Mouse (Mus musculus) CH12.LX (cell line): ENCODE results near the gene Ubald2. TPM values are rescaled to one million over a fixed set of nuclear protein-coding genes. Genes with fewer than 3 reads are reported as not detected.
"Not testable (repeated sequence)": the region's sequence is repeated elsewhere in the genome, so short reads cannot be mapped to it uniquely, and the experiment has no call there.

Experiments used
- DNase-seq: peaks from one replicate; pipeline ENCODE4 v3.0.0-alpha.2; 2013; ENCODE audit errors: extremely low read depth
- H3K27ac ChIP-seq: 2 replicates; pipeline ENCODE4 v1.5.1; 2012; ENCODE audit warnings: low read depth, mild to moderate bottlenecking, control low read depth, moderate library complexity; ENCODE audit not compliant: insufficient read depth
- H3K27me3 ChIP-seq: replicated peaks from 2 replicates; pipeline ENCODE3; 2012; ENCODE audit warnings: inconsistent platforms
- H3K36me3 ChIP-seq, 2 experiments: replicated peaks in 1 of 2; 2 replicates each; pipeline versions ENCODE3 to v1.6.1; 2012; ENCODE audit warnings: inconsistent platforms in 1 of 2, low read length in 1 of 2, mild to moderate bottlenecking in 1 of 2, mixed read lengths in 1 of 2, moderate library complexity in 1 of 2; ENCODE audit not compliant: control insufficient read depth in 1 of 2, insufficient read depth in 1 of 2
- H3K4me1 ChIP-seq, 2 experiments: 2 replicates each; pipeline ENCODE4 v1.6.1; 2012; ENCODE audit warnings: inconsistent platforms in 1 of 2, moderate library complexity in 1 of 2; ENCODE audit not compliant: insufficient read depth in 2 of 2, control insufficient read depth in 1 of 2
- H3K4me2 ChIP-seq: 2 replicates; pipeline ENCODE4 v1.6.1; 2012; ENCODE audit warnings: low read depth, mild to moderate bottlenecking, control low read depth; ENCODE audit not compliant: poor library complexity, insufficient read depth, severe bottlenecking
- H3K4me3 ChIP-seq, 3 experiments: fragments of 150-350 bp in 1 of 3; sonication (generic) in 1 of 3; replicated peaks in 1 of 3; 2 replicates each; pipeline versions ENCODE3 to v1.5.1; 2011 to 2012; ENCODE audit warnings: low read depth in 2 of 3, low read length in 2 of 3, mild to moderate bottlenecking in 2 of 3, moderate library complexity in 2 of 3, control low read depth in 1 of 3, improper control_type of control experiment in 1 of 3, inconsistent platforms in 1 of 3, mixed read lengths in 1 of 3; ENCODE audit not compliant: poor library complexity in 1 of 3
- H3K79me2 ChIP-seq: replicated peaks from 2 replicates; pipeline ENCODE4 v1.6.1; 2012; ENCODE audit warnings: mild to moderate bottlenecking, moderate library complexity; ENCODE audit not compliant: control insufficient read depth, poor library complexity, insufficient read depth, severe bottlenecking; ENCODE audit errors: extremely low read depth
- H3K9ac ChIP-seq: 2 replicates; pipeline ENCODE4 v1.6.1; 2012; ENCODE audit warnings: low read depth, mild to moderate bottlenecking, control low read depth, moderate library complexity; ENCODE audit not compliant: insufficient read depth
- H3K9me3 ChIP-seq: replicated peaks from 2 replicates; pipeline ENCODE3; 2012; ENCODE audit warnings: low read length, inconsistent platforms, mixed read lengths
- CHD2 ChIP-seq: IDR thresholded peaks from 2 replicates; pipeline ENCODE4 v1.6.1; 2011; ENCODE audit warnings: low read length, improper control_type of control experiment
- ELF1 ChIP-seq: IDR thresholded peaks from 2 replicates; pipeline ENCODE4 v1.6.1; 2014; ENCODE audit warnings: low read depth, mild to moderate bottlenecking, inconsistent platforms, low read length, improper control_type of control experiment
- EP300 ChIP-seq: IDR thresholded peaks from 2 replicates; pipeline ENCODE4 v1.6.1; 2011; ENCODE audit warnings: low read length, improper control_type of control experiment
- ETS1 ChIP-seq: conservative IDR thresholded peaks from 2 replicates; pipeline ENCODE4 v1.6.1; 2012; ENCODE audit warnings: low read depth, mild to moderate bottlenecking, inconsistent platforms, low read length, improper control_type of control experiment, moderate library complexity
- GABPA ChIP-seq: IDR thresholded peaks from 2 replicates; pipeline ENCODE4 v1.6.1; 2012; ENCODE audit warnings: low read depth, low read length, improper control_type of control experiment, inconsistent platforms; ENCODE audit not compliant: insufficient replicate concordance
- MEF2A ChIP-seq: IDR thresholded peaks from 2 replicates; pipeline ENCODE4 v1.6.1; 2014; ENCODE audit warnings: low read depth, mild to moderate bottlenecking, inconsistent platforms, low read length, improper control_type of control experiment, borderline replicate concordance
- MXI1 ChIP-seq: IDR thresholded peaks from 2 replicates; pipeline ENCODE4 v1.6.1; 2011; ENCODE audit warnings: mild to moderate bottlenecking, low read depth, low read length, improper control_type of control experiment
- NELFE ChIP-seq: IDR thresholded peaks from 2 replicates; pipeline ENCODE4 v1.6.1; 2011; ENCODE audit warnings: low read depth, low read length, improper control_type of control experiment
- SMC3 ChIP-seq: IDR thresholded peaks from 2 replicates; pipeline ENCODE4 v1.6.1; 2011; ENCODE audit warnings: low read depth, low read length, improper control_type of control experiment
- TBP ChIP-seq: conservative IDR thresholded peaks from 2 replicates; pipeline ENCODE4 v1.6.1; 2011; ENCODE audit warnings: low read depth, low read length, improper control_type of control experiment
- USF1 ChIP-seq: IDR thresholded peaks from 2 replicates; pipeline ENCODE4 v1.6.1; 2014; ENCODE audit warnings: low read depth, mild to moderate bottlenecking, inconsistent platforms, low read length, improper control_type of control experiment
- USF2 ChIP-seq: conservative IDR thresholded peaks from 2 replicates; pipeline ENCODE4 v1.6.1; 2011; ENCODE audit warnings: low read depth, low read length, improper control_type of control experiment
- ZNF384 ChIP-seq: IDR thresholded peaks from 2 replicates; pipeline ENCODE4 v1.6.1; 2012; ENCODE audit warnings: low read depth, low read length, improper control_type of control experiment, inconsistent platforms
- dilution Hi-C: fragments of 300-500 bp; cut with MboI; formaldehyde crosslinking; loops from 2 replicates; pipeline ENCODE4 v1.14.3; 2020; ENCODE audit warnings: low sequenced_read_pairs; ENCODE audit not compliant: extremely low pct_unique_long_range_greater_than_20kb, extremely low pct_ligation_motif_present
- in situ Hi-C: fragments of 300-500 bp; cut with MboI; formaldehyde crosslinking; loops from 3 replicates; pipeline ENCODE4 v1.14.3; 2019; ENCODE audit warnings: low sequenced_read_pairs, low pct_ligation_motif_present, low pct_unique_long_range_greater_than_20kb, mixed read lengths
- polyA plus RNA-seq: library from polyadenylated mRNA; unstranded; fragments of >175 nt; gene quantifications from 2 replicates; pipeline ENCODE4 v1.2.1, GENCODE M21; 2012; ENCODE audit warnings: low read depth; ENCODE audit not compliant: insufficient read length
- total RNA-seq, 2 experiments: library from RNA; depleted of rRNA; stranded (reverse); fragments of 300-350 nt in 1 of 2; fragments of >200 nt in 1 of 2; gene quantifications; 2 replicates each; pipeline ENCODE4 v1.2.3; 2012 to 2014

Ubald2 gene
- total and polyA plus RNA-seq, 3 experiments = 228 to 436 (median 336) TPM

DNA sequence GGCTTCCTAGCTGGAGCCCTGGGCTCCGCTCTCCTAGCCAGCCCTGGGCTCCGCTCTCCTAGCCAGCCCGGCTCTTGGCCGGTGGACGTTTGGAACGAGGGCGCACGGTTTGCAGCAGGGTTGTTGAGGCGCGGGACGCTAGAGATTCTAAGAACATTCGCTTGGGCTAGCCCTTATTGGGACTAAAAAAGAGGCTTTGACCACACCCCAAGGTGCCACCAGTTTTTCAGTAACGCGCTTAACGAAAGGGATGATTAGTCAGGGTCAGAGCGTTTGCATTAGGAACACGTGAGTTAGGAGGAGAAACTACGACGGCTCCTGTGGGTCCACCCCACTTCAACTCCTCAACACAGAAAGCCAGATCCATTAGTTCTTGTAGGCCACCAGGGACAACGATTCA, 32.2 kb downstream of the Ubald2 start, which contains the start of gene Qrich2:
Qrich2 (minus strand) TSS at position 101 of the 400 bp plus-strand sequence.
- H3K79me2 ChIP-seq = no peaks in the 10 kb centered on the region
- in situ Hi-C loops = no loop called here
- peaks cover 4 to 7% of the 10 kb centered on the region in 2 experiments; a peak in 3 of 4 replicates for H3K4me1 ChIP-seq
- H3K4me3 ChIP-seq = no peak within 1 kb of the TSS
- H3K27ac ChIP-seq = no peak within 1 kb of the TSS
- no peaks in the 10 kb centered on the region for H3K9me3 ChIP-seq
- DNase-seq = no peak
- no peak within 1 kb of the TSS for H3K4me2 ChIP-seq
- H3K27me3 ChIP-seq = no peaks in the 10 kb centered on the region
- dilution Hi-C loops = no loop called here
- H3K9ac ChIP-seq = no peak within 1 kb of the TSS
- H3K36me3 ChIP-seq = peaks cover 15 to 19% of the 10 kb centered on the region in 2 experiments
- TF ChIP-seq MEF2A = no peak
- no peak for TF ChIP-seq TBP
- TF ChIP-seq EP300 = no peak
- TF ChIP-seq USF1 = no peak
- no peak for TF ChIP-seq USF2
- no peak for TF ChIP-seq ETS1
- TF ChIP-seq NELFE = no peak
- no peak for TF ChIP-seq SMC3
- TF ChIP-seq CHD2 = no peak

DNA sequence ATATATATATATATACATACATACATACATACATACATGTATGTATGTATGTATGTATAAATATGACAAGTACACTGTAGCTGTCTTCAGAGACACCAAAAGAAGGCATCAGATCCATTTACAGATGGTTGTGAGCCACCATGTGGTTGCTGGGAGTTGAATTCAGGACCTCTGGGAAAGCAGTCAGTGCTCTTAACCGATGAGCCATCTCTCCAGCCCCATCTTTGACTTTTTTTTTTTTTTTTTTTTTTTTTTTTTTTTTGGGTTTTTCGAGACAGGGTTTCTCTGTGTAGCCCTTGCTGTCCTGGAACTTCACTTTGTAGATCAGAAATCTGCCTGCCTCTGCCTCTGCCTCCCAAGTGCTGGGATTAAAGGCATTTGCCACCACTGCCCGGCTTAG, 34.4 kb downstream of the Ubald2 start:
- peaks cover 36 to 41% of the 10 kb centered on the region in 2 experiments for H3K36me3 ChIP-seq
- H3K79me2 ChIP-seq, H3K27ac ChIP-seq, H3K4me2 ChIP-seq, in situ Hi-C loops, H3K4me3 ChIP-seq, H3K27me3 ChIP-seq, dilution Hi-C loops, H3K9me3 ChIP-seq, H3K9ac ChIP-seq, H3K4me1 ChIP-seq, DNase-seq: not testable (repeated sequence)
- peak; percentile 55 for TF ChIP-seq ZNF384

GRCm38 (mm10) chr11:116470249-116470648, 36.4 kb downstream of the Ubald2 start:
- dilution Hi-C loops = no loop called here
- Histone ChIP-seq H3K9me3 (no peaks in the 10 kb centered on the region), H3K36me3 (peaks cover 51 to 58% of the 10 kb centered on the region in 2 experiments), H3K27me3 (no peaks in the 10 kb centered on the region), H3K4me3 (no peak overlapping the region), H3K79me2 (no peaks in the 10 kb centered on the region), H3K4me2 (no peak overlapping the region), H3K27ac (no peak overlapping the region), H3K9ac (no peak overlapping the region), H3K4me1 (no peaks in the 10 kb centered on the region)
- TF ChIP-seq GABPA (no peak), MXI1 (no peak), ELF1 (no peak)
- no peak for DNase-seq
- in situ Hi-C loops = no loop called here
